Mouse (Mus musculus) liver, adult 2 months (tissue): ENCODE results near the gene Scn4a. TPM values are rescaled to one million over a fixed set of nuclear protein-coding genes. Genes with fewer than 3 reads are reported as not detected.
"Not testable (repeated sequence)": the region's sequence is repeated elsewhere in the genome, so short reads cannot be mapped to it uniquely, and the experiment has no call there.

Experiments used
- DNase-seq: peaks from one replicate; pipeline ENCODE4 v3.0.0-alpha.2; 2011; ENCODE audit warnings: low read depth, low spot score; ENCODE audit errors: extremely low read depth
- H3K27ac ChIP-seq: fragments of 200-500 bp; replicated peaks from 2 replicates; pipeline ENCODE4 v1.5.1; 2012; ENCODE audit warnings: low read depth, mild to moderate bottlenecking, control low read depth, inconsistent platforms, low read length; ENCODE audit not compliant: insufficient read depth
- H3K27me3 ChIP-seq: fragments of 200-500 bp; 2 replicates; pipeline ENCODE4 v1.6.1; 2012; ENCODE audit warnings: mild to moderate bottlenecking, moderate library complexity, low read length, inconsistent platforms; ENCODE audit not compliant: control insufficient read depth, insufficient read depth
- H3K36me3 ChIP-seq: fragments of 200-500 bp; 2 replicates; pipeline ENCODE4 v1.6.1; 2012; ENCODE audit warnings: low read length, inconsistent platforms; ENCODE audit not compliant: control insufficient read depth, insufficient read depth
- H3K4me1 ChIP-seq: fragments of 200-500 bp; 2 replicates; pipeline ENCODE4 v1.6.1; 2011; ENCODE audit warnings: low read length; ENCODE audit not compliant: control insufficient read depth, insufficient read depth
- H3K4me3 ChIP-seq: fragments of 200-500 bp; 2 replicates; pipeline ENCODE4 v1.5.1; 2011; ENCODE audit warnings: low read depth, mild to moderate bottlenecking, control low read depth, low read length, moderate library complexity; ENCODE audit not compliant: insufficient read depth
- H3K79me2 ChIP-seq: fragments of 200-500 bp; 2 replicates; pipeline ENCODE4 v1.6.1; 2012; ENCODE audit warnings: inconsistent platforms, mild to moderate bottlenecking, low read length, moderate library complexity; ENCODE audit not compliant: control insufficient read depth, insufficient read depth
- H3K9ac ChIP-seq: fragments of 200-500 bp; 2 replicates; pipeline ENCODE4 v1.6.1; 2012; ENCODE audit warnings: low read depth, mild to moderate bottlenecking, control low read depth, inconsistent platforms, low read length
- CTCF ChIP-seq: fragments of 200-500 bp; IDR thresholded peaks from 2 replicates; pipeline ENCODE4 v1.5.1; 2011; ENCODE audit warnings: low read depth, low read length, control low read depth
- POLR2A ChIP-seq: fragments of 200-500 bp; IDR thresholded peaks from 2 replicates; pipeline ENCODE4 v1.6.1; 2011; ENCODE audit warnings: low read length, control low read depth; ENCODE audit not compliant: insufficient read depth; ENCODE audit errors: extremely low read depth
- WGBS: fragments of 180-500 bp; shearing (Covaris S2); methylation state at CpG from one replicate; pipeline ENCODE4 v1.1.7; 2018; 5-methylcytosine and 5-hydroxymethylcytosine counted together
- polyA plus RNA-seq: library from polyadenylated mRNA; depleted of rRNA; stranded (reverse); fragments of >200 nt; gene quantifications from 2 replicates; pipeline ENCODE4 v1.2.3, GENCODE M21; 2012
- total RNA-seq: library from RNA; depleted of rRNA; stranded (reverse); fragments of >200 nt; gene quantifications from 2 replicates; pipeline ENCODE4 v1.2.3, GENCODE M21; 2014

Gene Scn4a
- total and polyA plus RNA-seq, 2 experiments: 0.02 to 0.09 TPM

- DNase-seq: no peak
- no peak for TF ChIP-seq POLR2A
- TF ChIP-seq CTCF: no peak
- Histone ChIP-seq H3K4me1 (no peaks in the 10 kb centered on the region), H3K36me3 (no peaks in the 10 kb centered on the region), H3K9ac (no peak overlapping the region), H3K27me3 (no peaks in the 10 kb centered on the region), H3K27ac (no peak overlapping the region), H3K79me2 (no peaks in the 10 kb centered on the region), H3K4me3 (no peak overlapping the region)
- 82% methylated on average over 9 of the region's 9 CpGs for WGBS
Observed at GRCm38 (mm10) chr11:106340990-106341520, 12.0 kb downstream of the Scn4a start.

- not testable (repeated sequence) for H3K79me2 ChIP-seq, H3K4me3 ChIP-seq, H3K36me3 ChIP-seq, H3K27ac ChIP-seq, H3K9ac ChIP-seq, DNase-seq, H3K4me1 ChIP-seq, H3K27me3 ChIP-seq
- WGBS: 93% methylated on average over 4 of the region's 4 CpGs
Observed at GRCm38 (mm10) chr11:106339323-106339722, 13.8 kb downstream of the Scn4a start.

- H3K27me3 ChIP-seq: no peaks in the 10 kb centered on the region
- no peak overlapping the region for H3K4me3 ChIP-seq
- H3K9ac ChIP-seq: no peak overlapping the region
- H3K36me3 ChIP-seq: no peaks in the 10 kb centered on the region
- WGBS: 87% methylated on average over 7 of the region's 7 CpGs
- H3K4me1 ChIP-seq: no peaks in the 10 kb centered on the region
- H3K27ac ChIP-seq: no peak overlapping the region
- DNase-seq: no peak
- no peaks in the 10 kb centered on the region for H3K79me2 ChIP-seq
- TF ChIP-seq POLR2A (no peak), CTCF (no peak)
Observed at GRCm38 (mm10) chr11:106338870-106339269, 14.2 kb downstream of the Scn4a start.

GRCm38 (mm10) chr11:106338029-106338428 lies 15.1 kb downstream of the Scn4a start:
- H3K4me3 ChIP-seq: no peak overlapping the region

GRCm38 (mm10) chr11:106334066-106334465 lies 19.0 kb downstream of the Scn4a start:
- no peak for DNase-seq
- 28% methylated on average over 2 of the region's 2 CpGs for WGBS
- Histone ChIP-seq H3K4me1 (no peaks in the 10 kb centered on the region), H3K27ac (no peak overlapping the region), H3K4me3 (no peak overlapping the region), H3K27me3 (no peaks in the 10 kb centered on the region), H3K9ac (no peak overlapping the region), H3K36me3 (no peaks in the 10 kb centered on the region), H3K79me2 (no peaks in the 10 kb centered on the region)
- TF ChIP-seq CTCF (no peak), POLR2A (no peak)

More at GRCm38 (mm10) chr11:106338029-106338428, 15.1 kb downstream of the Scn4a start:
- Histone ChIP-seq H3K27ac (no peak overlapping the region), H3K27me3 (no peaks in the 10 kb centered on the region), H3K36me3 (no peaks in the 10 kb centered on the region), H3K79me2 (no peaks in the 10 kb centered on the region), H3K9ac (no peak overlapping the region), H3K4me1 (no peaks in the 10 kb centered on the region)
- WGBS: 87% methylated on average over 5 of the region's 5 CpGs
- TF ChIP-seq CTCF: no peak
- no peak for TF ChIP-seq POLR2A
- no peak for DNase-seq

- DNase-seq: no peak
- Histone ChIP-seq H3K4me1 (no peaks in the 10 kb centered on the region), H3K9ac (no peak overlapping the region), H3K79me2 (no peaks in the 10 kb centered on the region), H3K27me3 (no peaks in the 10 kb centered on the region), H3K4me3 (no peak overlapping the region), H3K36me3 (no peaks in the 10 kb centered on the region), H3K27ac (no peak overlapping the region)
- WGBS: 51% methylated on average over 4 of the region's 4 CpGs
- TF ChIP-seq POLR2A (no peak), CTCF (no peak)
Observed at GRCm38 (mm10) chr11:106332458-106332857, 20.6 kb downstream of the Scn4a start.
